Mouse (Mus musculus) stomach, postnatal 0 days (tissue): ENCODE measurements around the gene Hjurp.

Experiments
- CTCF ChIP-seq: IDR thresholded peaks from 2 replicates; pipeline ENCODE4 v1.5.1; 2016; ENCODE audit warnings: antibody characterized with exemption, low read depth, mild to moderate bottlenecking, moderate library complexity
- EP300 ChIP-seq: optimal IDR thresholded peaks from 2 replicates; pipeline ENCODE3; 2016; ENCODE audit warnings: antibody characterized with exemption

DNA sequence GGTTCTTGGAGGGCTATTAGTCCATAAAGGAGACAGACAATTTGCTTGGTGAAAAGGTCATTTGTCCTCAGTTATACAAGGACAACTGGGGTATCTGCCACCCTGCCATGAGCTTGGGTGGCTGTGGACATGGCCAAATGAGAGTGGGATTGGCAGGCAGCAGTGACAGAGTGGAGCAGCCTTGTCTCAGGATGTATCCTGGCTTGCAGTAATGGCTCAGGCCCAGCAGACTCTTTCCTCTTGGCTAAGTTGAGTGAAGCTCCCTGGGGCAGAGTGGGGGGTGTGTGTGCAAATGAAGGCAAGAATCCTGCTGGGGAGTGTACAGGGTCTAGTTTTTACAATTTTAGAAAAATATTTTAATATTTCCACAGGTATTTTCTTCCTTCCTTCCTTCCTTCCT, 44.7 kb upstream of the Hjurp start:
- no peak for TF ChIP-seq CTCF
- no peak for TF ChIP-seq EP300
